Mouse (Mus musculus) urinary bladder, adult 18-20 months (tissue): Measurements from ENCODE around the gene Tmem232.
"Not testable (repeated sequence)": the region's sequence is repeated elsewhere in the genome, so short reads cannot be mapped to it uniquely, and the experiment has no call there.

Experiments used
- DNase-seq, 2 experiments: peaks; one replicate each; pipeline ENCODE4 v3.0.0; 2022; ENCODE audit warnings: low spot score in 2 of 2, mixed read lengths in 2 of 2

The Tmem232 gene

DNA sequence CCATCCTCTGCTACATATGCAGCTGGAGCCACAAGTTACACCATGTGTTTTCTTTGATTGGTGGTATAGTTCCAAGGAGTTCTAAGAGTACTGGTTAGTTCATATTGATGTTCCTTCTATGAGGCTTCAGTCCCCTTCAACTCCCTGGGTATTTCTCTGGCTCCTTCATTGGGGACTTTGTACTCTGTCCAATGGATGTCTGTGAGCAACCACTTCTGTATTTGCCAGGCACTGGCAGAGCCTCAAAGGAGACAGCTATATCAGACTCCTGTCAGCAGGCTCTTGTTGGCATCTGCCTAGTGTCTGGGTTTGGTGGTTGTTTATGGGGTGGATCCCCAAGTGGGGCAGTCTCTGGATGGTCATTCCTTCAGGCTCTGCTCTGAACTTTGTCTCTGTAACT, 8.2 kb downstream of the Tmem232 start:
- not testable (repeated sequence) for DNase-seq

DNA sequence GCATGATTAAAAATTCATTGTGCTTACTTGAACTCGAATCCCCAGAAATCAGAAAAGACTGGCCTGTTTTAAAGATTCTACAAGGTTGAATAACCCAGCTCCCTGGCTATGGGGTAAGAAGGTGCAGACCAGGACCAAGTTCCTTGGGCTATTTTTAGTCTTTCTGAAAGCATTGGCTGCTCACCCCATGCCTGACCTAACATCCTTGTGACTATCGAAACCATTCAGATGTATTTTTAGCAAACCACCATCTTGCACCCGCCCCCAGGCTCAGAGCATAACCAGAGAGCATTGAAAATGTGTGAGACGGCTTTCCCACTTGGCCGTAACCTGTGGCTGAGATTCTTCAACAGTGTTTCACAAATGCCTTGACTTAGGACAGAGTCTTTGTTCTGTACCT, 13.1 kb downstream of the Tmem232 start:
- DNase-seq, result no peak

DNA sequence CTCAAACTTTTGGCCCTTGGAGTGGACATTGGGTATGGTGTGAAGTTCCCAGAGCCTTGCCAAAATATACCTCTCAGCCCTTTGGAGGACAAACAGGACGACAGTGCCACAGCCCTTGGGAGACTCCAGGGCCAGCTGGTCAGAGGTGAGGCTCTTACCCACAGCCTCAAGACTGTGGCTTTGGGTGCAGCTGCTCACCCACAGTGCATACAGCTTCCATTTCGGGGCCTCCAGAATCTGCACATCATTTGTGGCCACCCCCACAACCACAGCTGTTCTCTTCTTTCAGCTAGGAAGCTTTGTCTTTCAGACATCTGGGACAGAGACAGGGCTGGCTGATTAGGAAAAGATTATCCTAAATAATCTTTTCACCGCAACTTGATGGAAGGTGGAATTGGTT, 27.1 kb downstream of the Tmem232 start:
- no peak for DNase-seq

DNA sequence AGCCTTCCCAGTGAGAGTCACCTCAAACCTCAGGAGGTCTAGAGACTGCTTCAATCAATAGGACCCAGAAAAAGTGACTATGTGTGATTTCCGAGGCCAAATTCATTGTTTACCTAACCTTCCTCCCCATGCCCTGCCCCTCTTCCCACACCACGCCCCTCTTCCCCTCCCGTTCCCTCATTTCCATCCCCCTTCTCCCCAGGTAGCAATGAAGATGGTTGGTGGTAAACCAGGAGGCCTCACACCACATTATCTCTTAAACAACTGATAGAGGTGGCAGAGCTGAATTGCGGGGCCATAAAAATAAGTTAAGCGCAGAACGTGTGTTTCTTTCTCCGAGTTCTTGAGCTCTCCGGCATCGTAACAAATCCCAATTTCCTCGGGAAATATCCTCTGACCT, 55.9 kb downstream of the Tmem232 start:
- DNase-seq, result no peak

DNA sequence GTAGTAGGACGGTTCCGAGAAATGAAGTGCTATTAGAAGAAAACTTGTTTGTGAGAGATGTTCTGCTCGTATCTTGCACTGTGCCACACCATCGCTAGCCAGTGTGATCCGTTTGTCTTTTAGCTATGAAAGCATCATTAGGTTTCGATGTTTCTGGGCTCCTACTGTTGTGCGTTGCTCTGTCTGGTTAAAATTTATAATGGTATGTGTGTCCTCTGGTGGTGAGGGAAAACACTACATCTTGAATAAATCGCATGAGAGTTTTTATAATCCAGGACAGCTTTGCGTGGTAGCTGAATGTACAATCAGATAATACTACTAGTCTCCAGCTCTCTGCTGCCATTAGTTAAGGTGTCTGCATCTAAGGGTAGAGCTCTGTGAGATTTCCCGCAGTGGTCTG, 63.8 kb downstream of the Tmem232 start:
- DNase-seq, result no peak

DNA sequence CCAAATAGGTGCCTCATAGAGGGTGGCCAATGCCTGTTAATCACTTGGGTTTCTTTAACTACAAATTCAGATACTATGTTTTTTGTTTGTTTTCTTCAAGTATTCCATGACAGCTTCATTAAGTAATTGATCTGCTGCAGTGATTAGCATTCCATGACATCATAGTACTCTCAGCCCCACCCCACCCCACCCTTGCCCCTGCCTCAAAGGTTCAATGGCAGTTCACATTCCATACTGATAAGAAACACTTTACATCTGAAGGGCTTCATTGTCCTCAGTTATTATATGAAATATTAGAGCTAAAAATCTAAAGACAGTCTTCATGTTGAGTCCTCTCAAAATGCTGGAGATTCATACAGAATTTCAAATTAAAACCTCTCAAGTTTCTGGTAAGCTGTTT, 89.8 kb downstream of the Tmem232 start:
- no peak for DNase-seq

DNA sequence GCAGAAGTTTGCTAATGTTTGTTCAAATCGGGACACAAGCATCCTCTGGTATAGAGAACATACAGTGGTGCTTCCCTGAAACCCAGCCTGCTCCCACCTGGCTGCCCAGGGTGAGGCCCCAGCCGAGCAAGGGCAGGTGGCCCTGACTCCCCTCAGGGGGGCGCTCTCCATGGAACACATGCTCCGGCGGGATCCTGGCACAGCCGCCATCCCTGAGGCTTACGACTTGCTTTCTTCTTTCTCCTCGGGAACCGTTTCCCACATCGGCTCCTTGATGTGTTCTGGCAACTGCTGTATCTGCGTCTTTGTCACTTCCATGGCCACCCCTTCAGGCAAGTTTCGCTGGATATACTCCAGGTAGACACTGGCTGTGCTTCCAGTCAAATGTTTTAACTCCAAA, 102.7 kb downstream of the Tmem232 start:
- not testable (repeated sequence) for DNase-seq

DNA sequence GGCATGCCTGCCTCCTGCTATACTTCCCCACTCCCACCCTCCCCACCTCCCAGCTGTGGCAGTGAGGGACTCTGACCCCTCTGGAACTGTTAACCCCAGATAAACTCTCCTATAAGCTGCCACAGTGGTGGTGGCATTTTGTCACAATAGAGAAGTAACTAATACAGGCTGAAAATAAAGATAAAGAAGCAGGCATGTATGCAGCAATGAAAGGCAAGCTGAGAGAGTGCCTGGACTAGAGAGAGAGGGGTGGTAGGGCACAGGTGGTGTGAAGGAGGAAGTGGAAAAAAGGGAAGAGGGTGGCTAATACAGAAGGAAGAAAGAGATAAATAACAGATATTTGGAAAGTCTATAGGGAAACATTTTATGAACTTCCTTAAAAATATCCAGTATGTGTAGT, 121.5 kb downstream of the Tmem232 start:
- DNase-seq, result no peak

DNA sequence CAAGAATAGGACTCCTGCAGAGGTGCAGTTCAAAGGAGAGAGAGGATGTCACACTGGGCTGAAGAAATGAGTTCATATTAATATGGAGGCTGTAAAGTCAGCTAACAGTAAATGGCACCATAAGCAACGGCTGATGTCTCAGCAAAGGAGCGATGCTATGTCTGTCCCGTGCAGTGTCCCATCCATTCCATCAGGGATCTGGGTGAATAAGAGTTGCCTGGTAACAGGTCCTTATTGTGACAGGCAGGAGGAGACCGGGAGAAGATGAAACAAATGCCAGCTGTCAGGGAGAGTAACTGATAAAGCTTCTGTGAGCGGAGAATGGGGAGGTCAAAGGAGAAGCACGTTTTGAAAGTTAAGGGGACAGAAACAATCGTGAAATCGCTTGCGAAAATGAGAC, 135.3 kb downstream of the Tmem232 start:
- no peak for DNase-seq

DNA sequence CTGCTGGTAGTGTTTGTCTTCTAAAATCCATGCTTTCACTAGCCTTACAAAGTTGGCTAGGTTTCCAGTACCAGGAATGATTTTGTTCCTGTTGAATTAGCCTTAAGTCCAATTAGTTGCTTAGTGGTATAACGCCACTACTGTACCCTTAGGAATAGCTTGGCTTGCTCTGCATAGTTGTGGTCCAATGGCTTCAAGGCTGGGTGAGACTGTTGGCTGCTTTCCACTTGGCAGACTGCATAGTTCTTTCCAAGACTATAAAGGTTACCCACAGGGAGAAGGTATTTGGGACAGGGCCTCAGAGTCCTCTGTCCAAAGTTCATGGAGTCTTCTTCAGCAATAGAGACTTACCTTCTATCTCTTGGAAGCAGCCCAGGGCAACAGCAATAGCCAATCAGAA, 139.7 kb downstream of the Tmem232 start:
- DNase-seq, result no peak

DNA sequence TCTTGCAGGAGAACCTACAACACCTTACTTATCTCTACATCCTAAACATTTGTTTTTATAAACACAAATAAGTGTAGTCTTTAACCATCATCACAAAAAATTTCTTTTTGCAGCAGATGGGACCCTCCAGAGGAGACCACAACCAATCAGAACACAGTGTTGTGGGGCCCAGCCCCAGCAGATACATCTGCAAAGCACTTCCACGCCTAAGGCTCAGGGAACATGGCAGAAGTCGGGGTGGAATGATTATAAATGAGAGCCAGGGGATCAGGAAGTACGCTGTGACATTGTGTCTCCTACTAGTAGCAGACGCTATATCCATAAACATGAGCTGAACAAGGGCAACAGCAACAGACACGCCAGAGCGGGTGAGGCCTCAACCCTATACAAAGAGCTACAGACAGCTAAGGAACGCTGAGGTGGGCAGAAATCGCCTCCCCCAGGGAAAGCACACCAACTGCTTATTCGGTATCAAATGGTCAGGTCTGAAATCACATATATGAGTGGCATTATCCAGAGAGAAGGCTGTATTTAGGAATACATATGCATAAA, 156.1 kb downstream of the Tmem232 start:
- DNase-seq, result no peak

DNA sequence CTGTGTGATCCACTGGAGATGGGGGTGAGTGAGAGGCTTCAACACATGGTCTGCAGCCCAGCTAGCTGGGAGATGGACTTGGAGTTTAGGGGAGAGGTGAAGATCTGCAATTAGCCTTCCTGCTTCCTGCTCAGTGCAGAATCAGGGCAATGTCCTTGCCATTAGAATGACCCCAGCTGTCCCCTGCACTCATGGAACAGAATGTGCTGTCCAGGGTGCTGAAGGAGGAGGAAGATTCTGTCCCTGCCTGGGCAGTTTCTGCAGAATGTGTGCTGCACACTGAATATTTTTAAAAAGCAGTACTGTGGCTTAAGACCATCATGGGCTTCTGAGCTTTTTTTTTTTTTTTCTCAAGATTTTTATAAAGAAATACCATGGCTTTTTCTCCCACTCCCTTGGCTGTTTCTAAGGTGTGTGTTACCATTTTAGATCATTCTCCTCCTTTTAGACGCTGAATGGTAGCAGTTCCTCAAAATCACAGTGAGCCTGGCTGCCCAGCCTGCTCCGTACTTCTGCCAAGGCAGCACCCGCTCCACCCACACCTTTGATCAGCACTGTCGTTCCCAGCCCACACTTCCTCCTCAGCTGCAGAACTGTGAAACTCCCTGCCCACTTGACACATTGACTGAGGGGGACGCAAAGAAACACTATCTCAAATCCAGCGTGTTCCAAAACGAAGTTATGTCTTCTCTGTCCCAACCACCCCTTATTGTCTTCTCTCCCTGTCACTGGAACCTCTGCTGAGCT, 170.4 kb downstream of the Tmem232 start:
- DNase-seq, result no peak

DNA sequence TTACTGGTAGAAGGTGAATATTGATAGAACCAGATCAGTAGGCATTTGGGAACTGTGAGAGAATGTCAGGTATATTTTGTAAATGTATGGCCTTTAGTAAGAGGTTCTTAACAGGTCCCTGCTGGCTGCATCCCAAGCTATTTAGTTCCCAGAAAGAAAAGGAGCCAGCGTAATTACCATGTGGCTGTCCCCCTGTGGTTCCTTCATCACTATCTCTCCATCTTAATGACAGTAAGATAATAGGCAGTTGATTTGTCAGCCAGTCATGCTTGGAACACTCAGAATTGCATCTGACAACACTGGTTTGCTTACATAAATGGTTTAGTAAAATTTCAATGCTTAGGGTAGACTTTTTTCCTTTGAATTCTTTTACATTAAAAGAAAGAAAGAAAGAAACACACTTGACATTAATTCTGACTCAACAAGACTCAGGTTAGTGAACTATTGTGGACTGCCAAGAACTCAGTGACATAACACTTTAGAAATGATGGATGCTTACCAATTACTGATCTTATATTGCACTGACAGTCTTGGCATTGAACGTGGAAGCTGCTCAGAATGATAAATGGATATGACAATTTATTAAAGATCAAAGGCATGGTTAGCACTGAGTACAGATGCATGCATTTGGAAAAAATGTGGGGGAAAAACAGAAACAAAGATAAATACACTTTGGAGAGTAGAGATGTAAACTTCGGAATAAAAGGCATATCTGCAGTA, 174.9 kb downstream of the Tmem232 start:
- DNase-seq, result no peak

DNA sequence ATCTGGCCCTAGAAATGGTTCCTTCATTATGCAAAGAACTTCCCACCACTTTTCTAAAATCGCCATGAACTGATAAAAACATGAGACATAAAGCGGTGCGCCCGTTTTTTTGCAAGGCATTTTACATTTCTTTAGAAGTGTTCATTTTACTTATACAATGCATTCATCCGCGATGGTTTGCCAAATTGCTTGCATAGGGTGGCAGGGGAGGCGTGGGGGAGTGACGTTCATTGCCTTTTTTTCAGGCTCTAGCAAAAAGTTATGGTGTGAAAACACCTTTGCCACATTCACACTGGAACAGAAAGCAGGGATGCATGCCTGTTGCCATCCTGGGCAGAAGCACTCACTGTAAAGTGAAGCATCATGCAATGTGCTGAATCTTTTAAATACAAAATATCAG, 188.7 kb downstream of the Tmem232 start:
- no peak for DNase-seq

DNA sequence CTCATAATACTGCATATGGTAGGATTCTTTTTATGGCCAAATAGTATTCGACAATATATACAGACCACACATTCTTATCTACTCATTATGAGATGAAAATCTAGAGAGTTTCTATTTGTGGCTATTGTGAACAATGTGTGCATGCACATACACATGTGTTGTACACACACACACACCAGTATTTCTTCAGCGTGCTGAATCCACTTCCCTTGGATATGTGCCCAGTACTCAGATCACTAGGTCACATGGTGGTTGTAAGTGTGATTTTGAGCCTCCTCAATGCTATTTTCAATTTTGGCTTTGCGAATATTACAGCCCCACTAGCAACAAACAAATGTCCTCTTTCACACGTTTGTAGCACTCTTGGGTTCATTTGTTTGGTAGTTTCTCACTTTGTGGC, 200.6 kb downstream of the Tmem232 start:
- no peak for DNase-seq

DNA sequence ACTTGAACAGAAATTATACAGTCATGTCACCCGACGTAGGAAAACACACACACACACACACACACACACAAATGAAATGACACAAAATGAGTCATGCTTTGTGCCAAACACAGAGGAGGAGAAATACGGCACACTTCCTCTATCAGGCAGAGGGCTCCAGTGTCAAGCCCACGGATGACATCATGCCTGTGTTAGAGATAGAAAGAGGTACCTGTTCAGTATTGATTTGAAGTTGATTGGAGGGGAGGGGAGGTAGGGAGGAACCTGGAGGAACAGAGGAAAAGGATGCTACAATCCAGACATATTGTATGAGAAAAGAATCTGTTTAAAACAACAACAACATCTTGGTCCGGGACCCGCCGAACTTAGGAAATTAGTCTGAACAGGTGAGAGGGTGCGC, 209.8 kb downstream of the Tmem232 start:
- no peak for DNase-seq

DNA sequence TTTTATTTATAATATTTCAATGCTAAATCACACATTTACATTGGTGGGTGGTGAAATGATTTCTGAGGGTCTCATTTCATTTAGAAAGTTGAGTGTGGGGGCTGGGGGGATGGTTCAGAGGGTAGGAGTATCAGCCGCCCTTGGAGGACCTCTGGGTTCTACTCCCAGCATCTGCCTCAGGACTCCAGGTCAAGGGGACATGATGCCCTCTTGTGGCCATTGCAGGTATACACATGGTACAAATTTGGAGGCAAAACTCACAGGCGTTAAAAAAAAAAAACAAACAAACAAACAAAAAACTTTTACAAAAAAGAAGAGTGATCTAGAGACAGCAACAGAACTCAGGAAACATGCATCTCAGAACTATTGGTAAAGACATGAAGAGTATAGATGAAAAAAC, 215.3 kb downstream of the Tmem232 start:
- DNase-seq, result no peak

DNA sequence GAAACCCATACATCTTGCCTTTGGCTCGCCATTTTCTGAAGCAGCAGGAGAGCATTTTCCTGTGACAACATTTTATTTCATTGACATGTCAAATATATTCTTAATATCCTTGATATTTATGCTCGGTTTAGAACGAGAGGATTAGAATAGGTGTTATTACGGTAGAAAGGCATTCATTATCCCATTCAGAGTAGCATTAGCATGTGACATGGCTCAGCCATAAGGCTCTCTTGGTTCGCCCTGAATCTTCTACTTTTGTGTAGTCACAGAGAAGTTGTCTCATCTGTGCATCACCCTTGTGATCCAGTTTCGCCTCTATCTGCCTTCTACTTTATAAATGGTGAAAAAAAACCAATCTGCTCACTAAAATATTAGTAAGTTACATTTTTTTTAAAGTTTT, 220.0 kb downstream of the Tmem232 start:
- DNase-seq, result no peak

DNA sequence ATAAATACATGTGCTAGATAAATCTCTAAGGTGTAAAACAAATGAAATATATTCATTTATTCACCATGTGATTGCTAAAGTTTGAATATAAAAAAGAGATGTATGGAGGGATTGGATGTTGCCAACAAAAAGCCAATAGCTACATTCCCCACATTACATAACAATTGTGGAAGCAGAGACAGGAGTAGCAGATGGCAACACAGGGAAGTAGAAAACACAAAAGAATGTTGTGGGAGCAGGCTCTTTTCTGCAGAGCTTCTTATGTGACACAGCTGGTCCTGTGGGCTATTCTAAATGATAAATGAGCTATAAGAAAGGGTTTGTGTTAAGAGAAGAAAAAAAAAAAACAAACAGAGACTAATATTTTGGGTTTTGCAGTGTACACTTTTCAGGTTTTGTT, 240.6 kb downstream of the Tmem232 start:
- DNase-seq, result no peak

DNA sequence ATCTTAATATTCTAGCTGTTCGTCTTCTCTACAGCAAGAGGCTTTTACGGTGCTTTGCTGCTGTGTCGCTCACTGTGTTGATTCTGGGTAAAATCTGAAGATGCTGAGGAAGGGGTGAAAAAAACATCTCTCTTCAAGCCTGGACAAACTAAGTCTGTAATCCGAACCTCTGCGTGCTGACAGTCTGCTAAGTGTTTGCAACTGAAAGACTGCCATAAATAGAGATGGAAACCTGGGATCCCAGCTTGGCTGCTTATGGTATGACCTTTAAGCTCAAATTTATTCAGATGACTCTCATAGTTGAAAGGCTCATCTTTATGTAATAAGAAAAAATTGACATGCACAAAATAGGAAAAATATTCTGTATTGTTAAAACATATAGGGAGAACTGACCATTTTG, 242.8 kb downstream of the Tmem232 start:
- DNase-seq, result no peak

DNA sequence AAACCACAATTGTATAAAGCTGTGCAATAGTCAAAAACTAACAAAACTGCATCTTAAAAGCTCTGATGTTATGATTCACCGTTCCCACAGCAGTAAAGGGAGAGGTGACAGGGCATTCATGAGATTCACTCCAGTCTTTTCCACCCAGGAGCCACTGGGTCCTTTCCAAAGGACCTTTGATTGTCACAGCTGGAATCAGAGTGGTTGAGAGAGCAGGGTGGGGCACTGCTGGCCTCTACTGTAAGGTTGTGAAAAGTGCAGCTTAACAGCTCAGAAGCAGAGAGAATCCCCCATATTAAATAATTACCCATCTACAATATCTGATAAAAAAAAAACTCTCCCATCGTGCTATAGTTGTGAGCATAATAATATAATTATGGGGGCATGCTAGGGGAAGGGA, 288.4 kb downstream of the Tmem232 start:
- DNase-seq, result no peak

DNA sequence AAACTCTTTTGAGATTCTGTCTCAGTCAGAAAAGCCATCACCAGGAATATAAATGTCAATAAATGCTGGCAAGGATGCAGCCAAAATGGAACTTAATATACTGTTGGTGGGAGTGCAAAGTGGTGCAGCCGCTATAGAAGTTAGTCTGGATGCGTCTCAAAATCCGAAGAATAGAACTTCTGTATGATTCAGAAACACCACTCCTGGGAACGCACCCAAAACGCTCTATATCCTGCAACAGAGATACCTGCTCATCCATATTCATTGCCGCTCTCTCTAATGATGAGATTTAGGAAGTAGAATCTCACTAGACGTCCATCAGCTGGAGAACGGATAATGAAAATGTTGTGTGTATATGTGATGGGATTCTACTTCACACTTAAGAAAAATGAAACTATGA, 290.3 kb downstream of the Tmem232 start:
- DNase-seq, result no peak

DNA sequence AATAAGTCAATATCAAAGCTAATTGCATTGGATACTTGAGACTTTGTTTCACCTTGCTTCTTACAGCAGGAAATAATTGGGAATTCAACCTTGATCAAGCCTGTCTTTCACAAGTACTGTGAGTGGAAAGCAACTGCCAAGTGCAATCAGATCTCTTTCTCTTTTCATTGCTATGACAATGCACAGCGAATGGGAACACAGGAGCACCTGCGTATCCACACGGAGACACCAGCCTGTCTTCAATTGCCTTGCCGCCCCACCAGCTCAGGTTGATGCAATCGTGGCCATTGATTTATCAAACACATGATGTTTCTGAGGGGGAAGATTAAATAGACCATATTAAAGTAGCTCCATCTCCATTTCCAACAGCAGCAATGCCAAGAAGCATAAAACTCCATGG, 296.9 kb downstream of the Tmem232 start:
- DNase-seq, result no peak
